Mouse (Mus musculus): Measurements from ENCODE around the gene Gm10961. TPM values are rescaled to one million over a fixed set of nuclear protein-coding genes. Genes with fewer than 3 reads are reported as not detected.

Gene Gm10961
- polyA plus RNA-seq, 1 experiment = not detected

DNA sequence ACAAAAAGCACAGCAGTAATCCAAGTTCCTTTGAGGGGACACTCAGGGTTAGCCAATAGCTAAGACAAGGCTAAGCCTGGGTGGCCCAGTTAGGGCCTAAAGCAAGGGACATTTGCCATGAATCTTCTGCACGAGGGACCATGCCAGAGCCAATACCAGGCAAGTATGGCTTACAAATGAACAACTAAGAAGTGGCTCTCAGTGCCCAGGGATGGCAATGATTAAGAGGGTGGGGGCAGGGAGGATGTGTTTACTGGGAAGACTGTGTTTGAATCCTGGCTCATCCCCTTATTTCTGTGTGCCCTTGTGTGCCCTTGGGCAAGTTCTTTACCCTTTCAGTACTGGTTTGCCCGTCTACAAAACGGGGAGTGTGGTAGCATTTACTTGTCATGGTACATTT, 21.7 kb upstream of the Gm10961 start:
- H3K4me1 ChIP-seq (ENCODE audit: control insufficient read depth, insufficient read depth, low read length) = no peaks in the 10 kb centered on the region
- no peak for DNase-seq
- no peak overlapping the region for H3K4me3 ChIP-seq (replicated peaks; ENCODE audit: extremely low read depth, low read depth, low read length)
- 67% methylated on average over 3 of the region's 3 CpGs for WGBS
- TF ChIP-seq POLR2A (IDR thresholded peaks at IDR 0.05; ENCODE audit: borderline replicate concordance, extremely low read depth, low read depth, low read length) (no peak), CTCF (IDR thresholded peaks at IDR 0.05; ENCODE audit: insufficient read depth, low read length) (no peak)

- WGBS = 80% methylated on average over 4 of the region's 4 CpGs
- TF ChIP-seq CTCF (IDR thresholded peaks at IDR 0.05; ENCODE audit: insufficient read depth, low read length) (no peak), POLR2A (IDR thresholded peaks at IDR 0.05; ENCODE audit: borderline replicate concordance, extremely low read depth, low read depth, low read length) (no peak)
- no peaks in the 10 kb centered on the region for H3K4me1 ChIP-seq (ENCODE audit: control insufficient read depth, insufficient read depth, low read length)
- DNase-seq = no peak
- no peak overlapping the region for H3K4me3 ChIP-seq (replicated peaks; ENCODE audit: extremely low read depth, low read depth, low read length)
These were observed 19.7 kb upstream of the Gm10961 start for GRCm38 (mm10) chr3:107611394-107611793.

DNA sequence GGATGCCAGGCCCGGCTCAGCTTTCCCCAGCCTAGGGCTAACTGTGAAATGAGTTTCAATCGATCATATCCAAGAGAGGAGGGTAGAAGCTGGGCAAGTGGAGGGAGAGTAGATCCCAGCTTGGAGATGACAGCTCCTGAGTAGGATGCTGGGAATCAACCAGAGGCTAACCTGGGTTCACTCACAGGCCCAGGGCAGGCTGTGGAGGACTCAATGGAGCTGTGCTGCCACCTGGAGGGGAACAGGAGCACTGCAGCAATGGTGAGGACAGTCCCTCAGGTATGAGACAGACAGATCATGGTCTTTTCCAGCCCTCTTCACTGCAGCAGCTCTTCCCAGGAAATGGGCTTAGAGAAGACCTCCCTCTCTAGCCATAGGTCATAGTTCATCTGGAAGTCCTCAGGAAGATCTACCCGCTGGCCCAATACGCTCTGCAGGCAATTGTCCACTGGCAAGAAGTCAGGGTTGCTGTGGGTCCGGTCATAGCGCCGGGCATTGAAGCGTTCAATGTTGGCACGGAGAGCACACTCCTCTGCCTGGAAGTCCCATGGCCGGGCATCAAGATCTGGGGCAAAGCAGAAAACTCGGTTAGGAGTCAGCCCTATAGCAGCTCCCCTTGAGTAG, 18.1 kb upstream of the Gm10961 start:
- TF ChIP-seq CTCF (IDR thresholded peaks at IDR 0.05; ENCODE audit: insufficient read depth, low read length) (peak; percentile 94), POLR2A (IDR thresholded peaks at IDR 0.05; ENCODE audit: borderline replicate concordance, extremely low read depth, low read depth, low read length) (no peak)
- 93% methylated on average over 11 of the region's 11 CpGs for WGBS
- DNase-seq = peak; percentile 54

DNA sequence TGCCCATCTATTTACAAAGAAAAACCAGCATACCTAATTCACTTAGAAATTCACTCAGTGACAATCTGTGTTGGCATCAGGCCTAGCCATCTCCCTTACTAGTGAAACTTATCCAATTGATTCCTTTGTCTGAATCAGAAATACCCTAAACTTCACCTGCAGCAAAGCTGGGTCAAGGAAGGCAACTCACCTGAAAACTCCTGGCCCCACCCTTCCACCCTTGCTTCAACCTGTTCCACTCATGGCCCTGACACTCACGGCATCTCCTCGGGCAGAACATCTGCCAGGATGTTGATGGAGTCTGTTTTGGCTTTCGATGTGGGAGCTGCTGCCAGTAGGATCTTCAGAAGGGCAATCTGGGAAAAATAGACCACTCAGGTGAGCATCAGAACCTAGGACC, 13.3 kb upstream of the Gm10961 start:
- DNase-seq = no peak
- 91% methylated on average over 3 of the region's 3 CpGs for WGBS
- no peak overlapping the region for H3K4me3 ChIP-seq (replicated peaks; ENCODE audit: extremely low read depth, low read depth, low read length)
- no peaks in the 10 kb centered on the region for H3K4me1 ChIP-seq (ENCODE audit: control insufficient read depth, insufficient read depth, low read length)
- TF ChIP-seq POLR2A (IDR thresholded peaks at IDR 0.05; ENCODE audit: borderline replicate concordance, extremely low read depth, low read depth, low read length) = no peak
- TF ChIP-seq CTCF (IDR thresholded peaks at IDR 0.05; ENCODE audit: insufficient read depth, low read length) = no peak

More for the DNA sequence above, 18.1 kb upstream of the Gm10961 start:
- H3K4me1 ChIP-seq (ENCODE audit: control insufficient read depth, insufficient read depth, low read length) = no peaks in the 10 kb centered on the region
- no peak overlapping the region for H3K4me3 ChIP-seq (replicated peaks; ENCODE audit: extremely low read depth, low read depth, low read length)

DNA sequence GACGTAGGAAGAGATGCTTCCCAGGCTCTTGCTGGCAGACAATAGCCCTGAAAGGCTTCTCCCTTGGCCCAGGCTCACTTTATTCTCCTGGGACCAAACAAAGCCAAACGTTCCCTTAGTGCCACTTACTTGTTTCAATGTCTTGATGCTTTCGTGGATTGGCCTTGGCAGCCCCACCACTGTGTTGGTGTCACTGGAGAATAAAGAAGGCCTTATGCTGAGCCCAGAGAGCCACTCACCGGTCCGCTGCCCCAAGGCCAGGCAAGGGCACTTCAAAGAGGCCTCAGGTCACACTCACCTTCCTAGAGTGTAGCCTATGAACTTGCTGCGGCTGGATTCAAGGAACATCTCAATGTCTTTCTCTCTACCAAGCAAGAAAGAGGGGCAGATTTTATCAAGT, 11.2 kb upstream of the Gm10961 start:
- Histone ChIP-seq H3K4me1 (ENCODE audit: control insufficient read depth, insufficient read depth, low read length) (no peaks in the 10 kb centered on the region), H3K4me3 (replicated peaks; ENCODE audit: extremely low read depth, low read depth, low read length) (no peak overlapping the region)
- WGBS = 83% methylated on average over 6 of the region's 6 CpGs
- DNase-seq = no peak
- no peak for TF ChIP-seq CTCF (IDR thresholded peaks at IDR 0.05; ENCODE audit: insufficient read depth, low read length)

DNA sequence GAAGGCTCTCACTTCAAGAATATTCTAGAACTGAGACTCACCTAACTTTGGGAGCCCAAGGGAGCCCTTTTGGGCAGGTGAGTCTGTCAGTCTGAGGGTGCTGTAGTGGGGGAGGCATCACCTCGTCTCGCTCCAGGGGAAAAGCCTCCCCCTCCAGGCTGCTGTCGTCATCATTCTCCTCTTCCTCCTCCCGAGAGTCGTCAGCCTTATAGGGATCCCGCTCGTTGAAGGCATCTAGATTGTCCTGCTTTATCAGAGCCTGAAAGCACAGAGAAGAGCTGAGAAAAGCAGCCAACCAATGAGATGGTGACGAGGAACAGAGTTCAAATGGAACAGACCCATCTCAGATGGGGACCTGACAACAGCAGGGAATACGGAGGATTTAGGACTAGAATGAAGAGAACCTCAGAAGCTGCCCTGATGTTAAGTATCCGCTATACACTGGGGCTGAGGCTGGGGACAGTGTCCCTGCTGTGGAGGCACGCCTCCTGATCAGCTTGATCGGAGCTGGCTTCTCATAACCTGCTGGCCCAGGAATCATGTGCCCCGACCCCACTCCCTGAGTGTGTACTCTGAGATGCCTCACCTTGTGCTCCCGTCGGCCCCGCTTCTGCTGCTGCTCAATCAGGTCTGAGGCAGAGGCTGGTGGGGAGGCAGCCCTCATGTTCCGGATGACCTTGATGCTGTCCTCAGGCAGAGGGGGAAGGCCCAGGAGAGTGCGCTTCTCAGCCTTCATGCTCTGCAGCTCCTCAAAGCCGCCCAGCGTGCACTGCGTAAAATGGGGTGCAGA, 9.6 kb upstream of the Gm10961 start:
- Histone ChIP-seq H3K4me1 (ENCODE audit: control insufficient read depth, insufficient read depth, low read length) (no peaks in the 10 kb centered on the region), H3K4me3 (replicated peaks; ENCODE audit: extremely low read depth, low read depth, low read length) (no peak overlapping the region)
- no peak for TF ChIP-seq CTCF (IDR thresholded peaks at IDR 0.05; ENCODE audit: insufficient read depth, low read length)
- TF ChIP-seq POLR2A (IDR thresholded peaks at IDR 0.05; ENCODE audit: borderline replicate concordance, extremely low read depth, low read depth, low read length) = no peak
- 91% methylated on average over 21 of the region's 21 CpGs for WGBS
- DNase-seq = no peak

DNA sequence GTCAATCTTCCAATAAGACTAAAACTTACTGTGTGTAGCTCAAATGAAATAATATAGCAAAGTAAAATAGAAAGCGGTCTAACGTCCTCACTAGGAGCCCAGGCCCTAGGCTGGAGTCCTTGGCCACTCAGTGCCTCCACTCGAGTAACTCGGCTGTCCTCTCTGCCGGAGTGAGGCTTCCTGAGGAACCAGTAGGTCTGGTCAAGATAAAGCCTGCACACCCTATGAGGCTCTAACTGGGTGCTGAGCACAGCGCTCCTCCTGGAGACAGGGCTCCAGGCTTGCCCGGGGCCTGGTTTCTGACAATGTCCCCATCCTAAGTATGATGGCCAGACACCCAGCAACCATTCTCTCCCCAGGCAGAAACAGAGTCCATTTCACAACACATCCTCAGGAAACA, 8.6 kb upstream of the Gm10961 start:
- H3K4me1 ChIP-seq (ENCODE audit: control insufficient read depth, insufficient read depth, low read length) = no peaks in the 10 kb centered on the region
- TF ChIP-seq POLR2A (IDR thresholded peaks at IDR 0.05; ENCODE audit: borderline replicate concordance, extremely low read depth, low read depth, low read length) = no peak
- WGBS = 94% methylated on average over 7 of the region's 7 CpGs
- no peak overlapping the region for H3K4me3 ChIP-seq (replicated peaks; ENCODE audit: extremely low read depth, low read depth, low read length)
- DNase-seq = no peak

GRCm38 (mm10) chr3:107624424-107624823, 6.7 kb upstream of the Gm10961 start:
- H3K4me1 ChIP-seq (ENCODE audit: control insufficient read depth, insufficient read depth, low read length) = no peaks in the 10 kb centered on the region
- DNase-seq = no peak

GRCm38 (mm10) chr3:107625536-107625935, 5.6 kb upstream of the Gm10961 start:
- Histone ChIP-seq H3K4me3 (replicated peaks; ENCODE audit: extremely low read depth, low read depth, low read length) (no peak overlapping the region), H3K4me1 (ENCODE audit: control insufficient read depth, insufficient read depth, low read length) (peaks cover 1% of the 10 kb centered on the region; the same call in 1 of the 2 replicates)
- TF ChIP-seq CTCF (IDR thresholded peaks at IDR 0.05; ENCODE audit: insufficient read depth, low read length) (no peak), POLR2A (IDR thresholded peaks at IDR 0.05; ENCODE audit: borderline replicate concordance, extremely low read depth, low read depth, low read length) (no peak)
- no peak for DNase-seq
- 95% methylated on average over 8 of the region's 8 CpGs for WGBS

More at GRCm38 (mm10) chr3:107624424-107624823, 6.7 kb upstream of the Gm10961 start:
- H3K4me3 ChIP-seq (replicated peaks; ENCODE audit: extremely low read depth, low read depth, low read length) = no peak overlapping the region
- TF ChIP-seq POLR2A (IDR thresholded peaks at IDR 0.05; ENCODE audit: borderline replicate concordance, extremely low read depth, low read depth, low read length) = no peak
- no peak for TF ChIP-seq CTCF (IDR thresholded peaks at IDR 0.05; ENCODE audit: insufficient read depth, low read length)
- 97% methylated on average over 8 of the region's 8 CpGs for WGBS

GRCm38 (mm10) chr3:107626751-107627150, 4.4 kb upstream of the Gm10961 start:
- 96% methylated on average over 8 of the region's 8 CpGs for WGBS
- Histone ChIP-seq H3K4me1 (ENCODE audit: control insufficient read depth, insufficient read depth, low read length) (peaks cover 4% of the 10 kb centered on the region; the same call in 1 of the 2 replicates), H3K4me3 (replicated peaks; ENCODE audit: extremely low read depth, low read depth, low read length) (no peak overlapping the region)
- TF ChIP-seq CTCF (IDR thresholded peaks at IDR 0.05; ENCODE audit: insufficient read depth, low read length) (no peak), POLR2A (IDR thresholded peaks at IDR 0.05; ENCODE audit: borderline replicate concordance, extremely low read depth, low read depth, low read length) (no peak)
- DNase-seq = no peak

Measured in lung, adult 2 months (tissue).